Mouse (Mus musculus) retina, postnatal 7 days (tissue): ENCODE data around the gene Polr2c.
"Not testable (repeated sequence)": the region's sequence is repeated elsewhere in the genome, so short reads cannot be mapped to it uniquely, and the experiment has no call there.

ENCODE experiments used
- DNase-seq: peaks from one replicate; pipeline ENCODE4 v3.0.0-alpha.2; 2012; ENCODE audit warnings: low read depth, low spot score

Gene Polr2c

DNA sequence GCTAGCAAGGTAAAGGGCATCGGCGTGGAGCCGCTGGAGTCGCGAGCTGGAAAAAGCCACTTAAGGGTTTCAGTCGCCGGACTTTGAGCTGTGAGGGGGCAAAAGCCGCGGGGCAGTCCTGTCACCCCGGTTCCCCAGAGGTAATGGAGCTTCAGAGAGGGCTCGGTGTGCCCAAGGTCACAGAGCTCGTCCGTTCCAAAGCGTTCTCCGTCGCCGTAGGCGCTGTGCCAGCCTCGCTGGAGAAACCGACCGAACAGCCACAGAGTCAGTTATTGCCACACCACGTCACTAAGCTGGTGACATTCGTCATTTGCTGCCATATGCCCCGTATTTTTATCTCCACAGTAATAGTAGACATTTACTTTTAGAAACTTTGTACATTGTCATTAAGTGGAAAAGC is 18.6 kb upstream of the Polr2c start:
- no peak for DNase-seq

- DNase-seq = no peak
Measured at GRCm38 (mm10) chr8:94841183-94841582, 16.1 kb upstream of the Polr2c start.

DNA sequence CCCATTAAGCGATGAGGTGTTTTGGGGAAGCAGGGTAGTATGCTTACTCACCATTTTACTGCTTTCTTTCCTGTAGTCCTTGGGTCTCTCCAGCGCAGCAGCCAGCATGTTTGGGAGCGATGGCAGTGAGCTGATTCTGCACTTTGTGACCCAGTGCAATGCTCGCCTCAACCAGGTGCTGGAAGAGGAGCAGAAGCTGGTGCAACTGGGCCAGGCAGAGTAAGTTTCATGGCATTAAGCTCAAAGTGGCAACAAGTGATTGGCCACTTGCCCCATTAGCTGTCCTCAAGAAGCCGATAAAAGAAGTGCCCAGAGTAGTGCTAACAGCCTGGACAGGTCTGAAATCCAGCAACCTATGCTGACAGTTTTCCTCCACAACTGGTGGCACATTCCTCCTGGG is 7.2 kb upstream of the Polr2c start:
- DNase-seq = no peak

- DNase-seq = not testable (repeated sequence)
Measured at GRCm38 (mm10) chr8:94854761-94855160, 2.5 kb upstream of the Polr2c start.

GRCm38 (mm10) chr8:94857011-94857345 is 272 bp upstream of the Polr2c start:
- no peak for DNase-seq

- DNase-seq = no peak
Measured at GRCm38 (mm10) chr8:94861352-94861910, 4.2 kb downstream of the Polr2c start.

DNA sequence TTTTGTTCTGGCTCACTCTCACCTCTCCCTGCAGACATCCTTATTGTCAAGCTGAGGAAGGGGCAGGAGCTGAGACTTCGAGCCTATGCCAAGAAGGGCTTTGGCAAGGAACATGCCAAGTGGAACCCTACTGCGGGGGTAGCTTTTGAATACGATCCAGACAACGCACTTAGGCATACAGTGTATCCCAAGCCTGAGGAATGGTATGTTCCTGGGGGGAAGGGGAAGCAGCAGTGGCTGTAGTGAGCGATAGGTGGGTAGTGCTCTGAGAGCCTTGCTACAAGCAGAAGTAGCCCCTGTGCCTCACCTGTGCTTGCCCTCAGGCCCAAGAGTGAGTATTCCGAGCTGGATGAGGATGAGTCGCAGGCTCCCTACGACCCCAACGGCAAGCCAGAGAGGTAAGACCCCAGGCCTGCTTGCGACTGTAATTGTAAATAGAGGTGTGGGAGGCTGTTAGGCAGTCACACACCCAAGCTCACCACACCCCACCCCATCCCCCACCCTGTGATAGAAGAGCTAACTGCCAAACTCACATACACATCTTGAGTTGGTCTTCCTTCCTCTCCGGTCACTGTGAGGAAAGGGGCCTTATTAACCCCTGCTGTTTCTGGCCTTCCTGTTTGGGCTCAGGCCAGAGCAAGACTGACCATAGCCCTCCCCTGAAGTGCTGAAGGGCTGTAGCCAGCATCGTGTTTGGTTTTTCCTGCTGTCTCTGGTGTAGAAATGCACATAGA is 5.4 kb downstream of the Polr2c start:
- no peak for DNase-seq

DNA sequence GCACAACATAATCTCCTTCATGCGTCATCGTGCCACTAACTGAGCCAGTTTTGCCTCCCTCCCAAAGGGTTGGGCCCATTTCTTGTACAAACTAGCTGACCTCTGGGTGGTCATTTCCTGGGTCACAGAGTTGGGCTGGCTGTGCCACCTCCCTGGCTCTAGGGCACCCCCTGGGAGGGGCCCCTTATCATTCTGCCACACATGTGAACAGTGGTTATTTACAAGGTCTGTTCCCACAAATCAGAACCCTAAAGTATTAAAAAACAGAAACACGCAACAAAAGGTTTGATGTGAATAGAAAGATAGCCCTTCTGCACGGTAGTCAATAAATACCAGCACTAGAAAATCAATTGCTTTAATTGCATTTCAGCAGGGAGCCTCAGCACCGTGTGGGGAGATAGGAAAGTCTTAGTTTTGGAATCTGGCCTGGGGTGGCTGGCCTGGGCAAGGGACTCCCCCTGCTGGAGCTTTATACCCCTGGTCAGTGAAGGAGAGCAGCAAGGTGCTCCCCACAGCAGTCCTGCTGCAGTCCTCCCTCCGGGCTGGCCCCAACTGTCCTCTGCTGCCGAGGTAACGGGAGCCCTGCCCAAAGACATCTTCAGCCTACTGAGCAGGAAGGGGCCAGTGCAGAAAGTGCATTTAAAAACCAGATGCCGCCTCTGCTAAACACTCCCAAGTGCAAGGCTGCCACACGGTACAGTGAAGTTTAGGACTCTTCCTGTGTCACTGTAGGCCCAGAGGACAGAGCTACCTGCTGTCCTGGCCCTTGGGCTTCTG is 6.8 kb downstream of the Polr2c start:
- DNase-seq = no peak

- no peak for DNase-seq
Measured at GRCm38 (mm10) chr8:94865292-94865691, 8.0 kb downstream of the Polr2c start.

- no peak for DNase-seq
Measured at GRCm38 (mm10) chr8:94866921-94867320, 9.7 kb downstream of the Polr2c start.

DNA sequence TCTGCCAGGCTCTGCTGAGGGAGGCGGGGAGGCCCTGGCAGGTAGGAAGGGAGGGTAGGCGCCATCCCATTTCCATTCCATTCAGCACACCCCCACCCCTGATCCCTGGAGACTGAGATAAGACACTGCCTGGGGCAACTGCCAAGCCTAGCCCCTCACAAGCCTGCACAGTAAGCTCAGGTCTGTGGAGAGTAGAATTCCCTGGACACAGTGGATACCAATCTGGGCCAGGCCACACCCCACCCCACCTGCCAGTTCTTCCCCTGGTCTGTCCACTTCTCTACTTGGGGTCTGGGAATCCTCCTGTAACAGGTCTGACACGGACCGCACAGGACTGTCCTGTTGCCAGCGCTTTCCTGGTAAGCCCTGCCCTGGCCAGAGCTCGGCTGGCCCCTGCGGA is 11.9 kb downstream of the Polr2c start:
- no peak for DNase-seq

GRCm38 (mm10) chr8:94870003-94870402 is 12.8 kb downstream of the Polr2c start:
- no peak for DNase-seq

DNA sequence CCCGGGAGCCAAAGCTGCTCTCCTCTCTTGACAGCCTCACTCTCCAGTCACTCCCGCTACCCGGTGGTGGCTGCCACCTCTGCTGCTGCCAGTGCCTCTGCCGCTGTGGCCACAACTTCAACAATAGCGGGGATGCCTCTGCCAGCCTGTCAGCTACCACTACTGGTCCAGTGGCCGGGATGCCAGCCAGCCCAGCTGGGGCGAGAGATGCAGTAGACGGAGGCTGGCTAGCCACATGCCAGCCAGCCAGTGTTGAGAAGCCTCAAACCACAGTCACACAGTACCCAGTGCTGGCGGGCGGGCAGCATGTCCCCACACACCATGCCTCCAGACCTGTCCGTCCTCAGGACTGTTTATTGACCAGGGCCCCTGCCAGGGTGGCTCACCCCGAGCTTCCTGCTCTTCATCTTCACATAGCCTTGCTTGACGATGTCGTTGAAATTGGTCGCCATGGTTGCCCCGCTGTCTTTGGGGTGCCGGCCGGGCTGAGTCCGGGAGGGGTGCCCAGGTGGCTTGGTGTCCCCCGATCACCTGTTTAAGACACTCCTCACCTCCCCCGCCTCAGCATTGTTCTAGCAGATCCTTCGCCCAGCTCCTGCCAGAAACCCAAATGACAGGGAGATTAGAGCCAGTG is 13.3 kb downstream of the Polr2c start:
- DNase-seq = no peak

- DNase-seq = no peak
Measured at GRCm38 (mm10) chr8:94871108-94871894, 14.1 kb downstream of the Polr2c start.

GRCm38 (mm10) chr8:94872156-94872555 is 14.9 kb downstream of the Polr2c start:
- DNase-seq = no peak

DNA sequence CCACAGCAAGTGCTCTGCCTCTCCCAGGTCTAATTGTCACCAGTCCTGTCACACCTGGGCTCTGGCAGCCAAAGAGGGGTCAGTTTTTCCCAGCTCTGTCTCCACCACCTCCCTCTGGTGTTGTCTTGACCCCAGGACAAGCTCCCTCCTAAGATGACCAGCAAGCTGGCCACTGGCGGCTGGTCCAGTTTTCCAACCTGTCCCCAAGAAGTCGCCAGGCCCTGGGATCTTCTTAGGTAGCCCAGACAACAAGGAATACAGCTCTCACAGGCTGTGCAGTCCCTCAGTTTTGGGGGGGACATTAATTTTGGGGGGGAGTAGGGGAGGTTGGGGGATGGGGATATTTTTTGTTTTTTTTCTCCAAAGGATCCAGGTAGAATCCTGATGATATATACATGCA is 15.3 kb downstream of the Polr2c start:
- DNase-seq = no peak

GRCm38 (mm10) chr8:94874358-94874757 is 17.1 kb downstream of the Polr2c start:
- peak; percentile 51 for DNase-seq

DNA sequence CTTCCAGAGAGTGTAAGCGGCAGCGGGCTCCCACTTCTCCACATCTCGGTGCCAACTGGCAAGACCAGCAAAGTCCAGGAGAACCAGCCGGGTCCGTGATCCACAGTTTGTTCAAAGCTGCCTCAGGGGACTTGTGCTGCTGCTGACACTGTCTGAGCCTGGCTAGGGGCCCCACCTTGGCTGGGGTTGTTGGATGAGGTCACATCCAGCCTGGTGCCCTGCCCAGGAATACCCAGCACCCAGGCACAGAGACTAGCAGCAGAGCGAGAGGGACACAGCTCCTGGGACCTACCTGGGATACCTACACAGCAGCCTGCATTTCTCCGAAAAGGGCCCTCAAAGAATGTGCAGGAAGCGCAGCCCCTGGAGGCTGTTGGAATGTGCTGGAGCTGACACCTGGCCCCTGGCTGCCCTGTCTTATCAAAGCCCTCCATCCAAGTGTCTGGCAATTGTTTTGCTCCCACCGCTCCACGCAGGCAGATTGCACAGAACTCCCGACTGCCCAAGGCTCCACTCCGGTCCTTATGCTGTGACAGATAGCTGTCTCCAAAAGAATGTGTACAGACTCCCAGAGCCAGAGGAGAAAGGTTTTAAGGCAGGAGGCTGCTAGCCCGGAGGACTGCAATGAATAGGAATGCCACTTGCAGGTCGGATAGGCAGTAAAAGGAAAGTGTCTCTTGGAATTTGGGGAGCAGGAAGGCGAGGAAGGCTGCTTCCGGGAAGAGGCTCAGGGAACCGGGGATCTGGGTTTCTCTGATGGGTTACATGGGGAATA is 18.0 kb downstream of the Polr2c start:
- no peak for DNase-seq

DNA sequence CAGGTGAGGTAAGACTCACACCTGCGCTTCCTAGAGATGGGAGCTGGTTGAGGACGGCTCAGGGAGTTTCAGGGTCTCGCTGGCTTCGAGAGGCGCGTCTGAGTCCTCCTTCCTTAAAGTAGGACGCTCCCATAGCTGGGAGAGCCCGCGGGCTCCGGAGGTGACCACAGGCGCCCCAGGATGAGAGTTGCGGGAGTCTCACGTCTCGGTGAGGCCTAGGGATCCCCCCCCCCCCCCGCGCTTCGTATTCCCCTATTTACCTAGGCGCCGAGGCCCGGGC is 18.6 kb downstream of the Polr2c start:
- DNase-seq = no peak

- DNase-seq = peak; percentile 73
Measured at GRCm38 (mm10) chr8:94876197-94876730, 19.0 kb downstream of the Polr2c start, which contains the start of gene Dok4. Dok4 (minus strand) TSS chr8:94876330.

DNA sequence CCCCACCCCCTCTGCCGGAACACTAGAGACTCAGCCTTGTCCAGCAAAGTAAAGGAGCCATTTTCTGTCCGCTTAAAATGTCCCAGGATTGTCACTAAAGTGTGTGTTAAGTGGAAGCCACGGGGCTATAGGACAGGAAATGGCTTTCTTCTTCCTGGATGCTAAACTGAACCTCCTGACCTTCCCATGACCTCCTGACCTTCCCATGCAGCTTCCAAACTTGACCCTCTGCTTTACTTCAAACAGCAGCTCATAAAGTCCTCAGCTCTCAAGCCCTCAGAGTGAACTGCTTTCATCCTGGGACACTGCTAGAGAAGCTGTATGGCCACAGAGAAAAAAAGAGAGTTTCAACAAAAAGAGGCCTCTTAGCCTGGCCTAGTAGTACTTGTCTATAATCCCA is 19.6 kb downstream of the Polr2c start:
- no peak for DNase-seq
